Mouse (Mus musculus) embryonic fibroblast, embryonic 13.5 days (primary cell): Measurements from ENCODE around the gene Dcaf10.

Source experiments
- CTCF ChIP-seq: IDR thresholded peaks from 2 replicates; pipeline ENCODE4 v1.5.1; 2011; ENCODE audit warnings: mild to moderate bottlenecking, control low read depth, low read length, moderate library complexity, borderline replicate concordance; ENCODE audit not compliant: insufficient read depth
- POLR2A ChIP-seq: IDR thresholded peaks from 2 replicates; pipeline ENCODE4 v1.6.1; 2011; ENCODE audit warnings: low read depth, mild to moderate bottlenecking, control low read depth, low read length, moderate library complexity

GRCm38 (mm10) chr4:45341226-45341625, 675 bp upstream of the Dcaf10 start:
- TF ChIP-seq CTCF: no peak
- no peak for TF ChIP-seq POLR2A
